Mouse (Mus musculus): Measurements from ENCODE around the gene Tmem189. TPM values are rescaled to one million over a fixed set of nuclear protein-coding genes. Genes with fewer than 3 reads are reported as not detected.
"Not testable (repeated sequence)": the region's sequence is repeated elsewhere in the genome, so short reads cannot be mapped to it uniquely, and the experiment has no call there.

The Tmem189 gene
- polyA plus RNA-seq, 1 experiment from 2014 or later = 22.1 TPM

DNA sequence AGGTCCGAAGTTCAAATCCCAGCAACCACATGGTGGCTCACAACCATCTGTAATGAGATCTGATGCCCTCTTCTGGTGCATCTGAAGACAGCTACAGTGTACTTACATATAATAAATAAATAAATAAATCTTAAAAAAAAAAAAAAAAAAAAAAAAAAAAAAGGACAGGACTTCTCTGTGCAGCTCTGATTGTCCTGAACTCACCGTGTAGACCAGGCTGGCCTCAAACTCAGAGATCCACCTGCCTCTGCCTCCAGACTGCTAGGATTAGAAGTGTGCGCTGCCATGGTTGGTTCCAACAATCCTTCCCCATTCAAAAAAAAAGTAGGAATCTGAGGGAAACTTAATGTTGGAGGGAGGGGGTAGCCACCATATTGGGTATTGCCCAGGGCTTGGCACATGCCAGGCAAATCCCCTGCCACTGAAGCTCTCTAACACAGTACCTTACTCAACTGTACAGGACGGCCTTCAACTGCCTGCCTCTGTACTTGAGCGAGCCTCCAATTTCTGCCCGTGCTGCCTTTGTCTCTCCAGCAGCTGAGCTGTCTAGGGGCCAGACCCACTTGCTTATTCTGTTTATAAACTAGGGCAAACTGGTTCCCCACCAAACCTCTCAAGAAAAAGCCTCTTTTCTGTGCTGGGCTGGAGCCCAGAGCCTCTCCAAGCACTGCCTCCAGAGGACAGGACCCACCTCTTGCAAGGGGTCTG lies 65.1 kb downstream of the Tmem189 start:
- Histone ChIP-seq H3K4me3 (no peak overlapping the region), H3K9me3 (replicated peaks) (no peaks in the 10 kb centered on the region), H3K9ac (no peak overlapping the region), H3K4me2 (no peak overlapping the region), H3K36me3 (ENCODE audit: poor library complexity, severe bottlenecking) (peaks cover 15% of the 10 kb centered on the region), H3K4me1 (peaks cover 34% of the 10 kb centered on the region), H3K27me3 (no peaks in the 10 kb centered on the region), H3K27ac (no peak overlapping the region)
- WGBS = 90% methylated on average over 6 of the region's 6 CpGs
- no peak for ATAC-seq

DNA sequence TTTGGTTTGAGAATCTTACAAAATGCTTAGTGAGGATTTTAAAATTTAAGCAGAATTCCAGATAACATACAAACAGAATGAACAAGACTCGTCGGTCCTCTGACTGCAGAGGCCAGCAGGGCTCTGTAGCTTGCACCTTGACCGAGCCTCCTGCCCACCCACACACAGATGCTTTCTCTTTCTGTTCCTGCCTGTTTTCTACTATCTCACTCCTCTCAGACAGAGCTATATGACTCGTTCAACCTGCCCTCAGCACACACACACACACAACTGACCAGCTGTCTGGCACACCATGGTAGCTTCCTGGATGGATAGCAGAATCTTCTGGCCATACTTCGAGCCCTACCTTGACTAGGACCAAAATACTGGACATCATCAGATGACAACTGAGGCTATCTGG lies 66.7 kb downstream of the Tmem189 start:
- Histone ChIP-seq H3K9me3 (replicated peaks) (no peaks in the 10 kb centered on the region), H3K4me1 (peaks cover 21% of the 10 kb centered on the region; the same call in 1 of the 2 replicates), H3K27me3 (no peaks in the 10 kb centered on the region), H3K36me3 (ENCODE audit: poor library complexity, severe bottlenecking) (peaks cover 10% of the 10 kb centered on the region; the same call in 1 of the 2 replicates), H3K4me2 (no peak overlapping the region), H3K27ac (no peak overlapping the region), H3K4me3 (no peak overlapping the region), H3K9ac (no peak overlapping the region)
- WGBS = 90% methylated on average over 5 of the region's 5 CpGs
- no peak for ATAC-seq

DNA sequence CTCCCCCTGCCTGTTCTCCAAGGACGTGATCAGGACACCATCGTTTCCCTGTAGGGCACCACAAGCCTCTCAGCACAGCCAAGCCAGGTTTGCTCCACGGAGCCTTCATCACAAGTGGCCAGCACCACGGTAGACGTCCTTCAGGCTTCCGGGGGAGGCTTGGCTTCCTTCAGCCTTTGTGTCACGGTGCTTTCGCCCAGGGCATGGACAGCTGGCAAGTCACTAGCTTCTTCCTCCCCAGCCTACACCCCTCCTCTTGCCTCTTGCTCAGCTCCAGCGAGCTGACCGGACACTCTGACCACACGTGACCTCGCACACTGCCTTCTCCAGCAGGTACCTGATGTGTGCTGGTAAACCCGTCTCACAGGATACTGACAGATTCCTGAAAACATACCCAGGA lies 67.3 kb downstream of the Tmem189 start:
- no peak overlapping the region for H3K9ac ChIP-seq
- H3K4me2 ChIP-seq = no peak overlapping the region
- WGBS = 93% methylated on average over 13 of the region's 13 CpGs
- H3K36me3 ChIP-seq (ENCODE audit: poor library complexity, severe bottlenecking) = peaks cover 13% of the 10 kb centered on the region
- H3K27ac ChIP-seq = no peak overlapping the region
- no peaks in the 10 kb centered on the region for H3K9me3 ChIP-seq (replicated peaks)
- ATAC-seq = no peak
- no peaks in the 10 kb centered on the region for H3K27me3 ChIP-seq
- peaks cover 15% of the 10 kb centered on the region; the same call in 1 of the 2 replicates for H3K4me1 ChIP-seq
- no peak overlapping the region for H3K4me3 ChIP-seq

DNA sequence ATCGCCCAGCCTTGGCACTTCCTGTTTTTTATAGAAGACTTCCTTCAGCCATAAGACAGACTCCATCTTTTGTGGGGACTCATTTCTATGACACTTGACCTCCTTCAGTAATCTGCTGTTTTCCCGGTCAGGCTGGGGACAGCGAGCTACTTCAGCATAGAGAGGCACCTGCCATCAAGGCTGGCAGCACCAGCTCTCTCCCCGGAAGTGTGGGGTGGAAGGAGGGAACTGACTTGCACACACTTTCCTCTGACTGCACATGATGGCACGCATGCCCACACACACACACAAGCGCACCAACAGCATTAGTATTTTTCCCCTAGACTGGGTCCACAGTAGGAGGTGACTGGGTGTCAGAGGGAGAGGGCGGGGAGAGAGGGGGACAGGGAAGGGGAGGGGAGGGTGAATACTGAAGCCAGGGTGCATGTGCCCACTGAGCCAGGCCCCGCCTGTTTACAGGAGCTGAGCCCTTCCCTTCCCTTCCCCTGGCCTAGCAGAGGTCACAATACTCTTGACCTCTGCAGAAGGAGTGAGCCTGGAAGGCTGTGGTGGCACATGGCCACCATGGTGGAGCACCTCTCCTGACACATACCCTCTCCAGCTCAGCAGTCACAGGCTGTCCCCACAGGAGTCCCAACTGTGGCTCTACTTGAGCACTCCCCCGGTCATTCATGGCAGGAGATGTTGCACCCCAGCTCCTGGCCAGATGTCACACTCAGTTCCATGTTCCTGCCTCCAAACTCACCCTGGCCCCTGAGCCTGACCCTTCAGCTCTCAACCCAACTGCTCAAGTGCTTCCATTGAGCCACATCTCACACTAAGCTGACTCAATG lies 68.2 kb downstream of the Tmem189 start:
- Histone ChIP-seq H3K9ac (no peak overlapping the region), H3K27ac (no peak overlapping the region), H3K4me2 (no peak overlapping the region), H3K4me3 (no peak overlapping the region), H3K36me3 (ENCODE audit: poor library complexity, severe bottlenecking) (peaks cover 14% of the 10 kb centered on the region), H3K27me3 (no peaks in the 10 kb centered on the region), H3K9me3 (replicated peaks) (no peaks in the 10 kb centered on the region), H3K4me1 (peaks cover 10% of the 10 kb centered on the region; the same call in 1 of the 2 replicates)
- ATAC-seq = no peak
- WGBS = 85% methylated on average over 9 of the region's 9 CpGs

DNA sequence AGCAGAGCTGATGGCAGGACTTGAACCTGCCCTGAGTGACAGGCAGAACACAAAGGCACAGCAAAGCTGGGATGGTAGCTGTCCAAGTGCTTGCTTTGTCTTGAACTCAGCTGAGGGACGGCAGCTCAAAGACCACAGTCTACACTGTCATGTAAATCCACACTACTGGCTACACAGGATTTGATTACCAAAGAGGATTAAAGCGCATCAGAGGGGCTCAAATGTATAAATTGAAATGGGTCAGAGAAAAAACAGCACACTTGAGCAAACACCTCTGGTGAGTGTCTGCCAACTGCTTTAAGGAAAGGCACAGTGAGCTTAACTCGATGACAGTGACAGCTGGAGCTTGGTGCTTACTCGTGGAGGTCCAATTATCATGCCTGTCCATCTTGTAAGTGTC lies 72.2 kb downstream of the Tmem189 start:
- peaks cover 6% of the 10 kb centered on the region; the same call in 1 of the 2 replicates for H3K4me1 ChIP-seq
- H3K27me3 ChIP-seq = no peaks in the 10 kb centered on the region
- no peak overlapping the region for H3K4me3 ChIP-seq
- ATAC-seq = no peak
- peaks cover 54% of the 10 kb centered on the region for H3K36me3 ChIP-seq (ENCODE audit: poor library complexity, severe bottlenecking)
- H3K27ac ChIP-seq = no peak overlapping the region
- no peak overlapping the region for H3K4me2 ChIP-seq
- 68% methylated on average over 4 of the region's 4 CpGs for WGBS
- no peak overlapping the region for H3K9ac ChIP-seq
- 0 out of 2 replicates have a peak, but pooled peaks cover 6% of the 10 kb centered on the region for H3K9me3 ChIP-seq (replicated peaks)

DNA sequence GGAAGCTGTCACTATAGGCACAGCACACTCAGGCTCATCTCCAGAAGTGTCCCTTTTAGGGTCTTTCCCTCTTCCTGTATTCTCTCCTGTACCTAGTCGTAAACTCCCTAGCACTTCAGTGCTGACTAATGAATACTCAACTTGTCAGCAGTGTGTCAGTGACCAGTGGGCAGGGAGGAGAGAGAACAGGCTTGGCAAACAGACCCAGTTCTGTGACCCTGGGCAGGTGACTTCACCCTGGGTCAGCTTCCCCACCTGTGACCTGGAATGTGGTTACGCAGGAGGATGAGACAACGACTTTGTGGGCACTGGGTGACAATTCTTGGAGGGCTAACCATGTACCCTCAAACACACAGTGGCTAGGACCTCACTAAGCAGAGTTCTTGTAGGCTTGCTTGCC lies 72.6 kb downstream of the Tmem189 start:
- no peak for ATAC-seq
- H3K36me3 ChIP-seq (ENCODE audit: poor library complexity, severe bottlenecking) = peaks cover 59% of the 10 kb centered on the region
- no peaks in the 10 kb centered on the region for H3K27me3 ChIP-seq
- 98% methylated on average over 3 of the region's 3 CpGs for WGBS
- H3K9ac ChIP-seq = no peak overlapping the region
- H3K4me2 ChIP-seq = no peak overlapping the region
- 0 out of 2 replicates have a peak, but pooled peaks cover 6% of the 10 kb centered on the region for H3K9me3 ChIP-seq (replicated peaks)
- peaks cover 5% of the 10 kb centered on the region; the same call in 1 of the 2 replicates for H3K4me1 ChIP-seq
- no peak overlapping the region for H3K27ac ChIP-seq
- no peak overlapping the region for H3K4me3 ChIP-seq

DNA sequence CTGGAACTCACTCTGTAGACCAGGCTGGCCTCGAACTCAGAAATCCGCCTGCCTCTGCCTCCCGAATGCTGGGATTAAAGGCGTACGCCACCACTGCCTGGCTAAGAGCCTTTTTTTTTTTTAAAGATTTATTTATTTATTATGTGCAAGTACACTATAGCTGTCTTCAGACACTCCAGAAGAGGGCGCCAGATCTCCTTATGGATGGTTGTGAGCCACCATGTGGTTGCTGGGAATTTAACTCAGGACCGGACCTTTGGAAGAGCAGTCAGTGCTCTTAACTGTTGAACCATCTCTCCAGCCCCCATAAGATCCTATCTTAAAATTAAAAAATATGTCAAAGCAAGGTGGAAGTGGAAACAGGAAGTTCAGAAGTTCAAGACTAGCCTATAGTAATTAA lies 76.3 kb downstream of the Tmem189 start:
- WGBS = 97% methylated on average over 7 of the region's 7 CpGs
- peaks cover 79% of the 10 kb centered on the region for H3K36me3 ChIP-seq (ENCODE audit: poor library complexity, severe bottlenecking)
- not testable (repeated sequence) for ATAC-seq; H3K9ac ChIP-seq; H3K4me3 ChIP-seq; H3K27ac ChIP-seq; H3K4me1 ChIP-seq; H3K9me3 ChIP-seq (replicated peaks); H3K27me3 ChIP-seq; H3K4me2 ChIP-seq

DNA sequence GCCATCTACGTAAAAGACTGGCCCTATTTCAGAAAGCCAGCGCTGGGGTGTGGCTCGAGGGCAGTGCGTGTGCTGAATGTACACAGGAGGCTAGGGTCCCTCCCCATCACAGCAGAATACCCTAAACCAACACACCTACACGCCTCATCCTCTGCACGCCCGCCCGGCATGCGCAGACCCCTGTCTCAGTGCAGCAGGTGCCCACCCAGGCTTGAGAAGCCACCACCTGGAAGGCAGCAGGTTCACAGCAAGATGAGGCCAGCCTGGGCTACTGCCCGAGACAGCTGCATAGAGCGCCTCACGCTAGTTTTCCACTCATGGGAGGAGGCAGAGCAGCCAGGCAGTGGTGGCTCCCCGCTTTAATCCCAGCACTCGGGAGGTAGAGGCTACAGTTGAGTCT lies 77.5 kb downstream of the Tmem189 start:
- H3K9ac ChIP-seq = no peak overlapping the region
- no peaks in the 10 kb centered on the region for H3K4me1 ChIP-seq
- H3K4me2 ChIP-seq = no peak overlapping the region
- 93% methylated on average over 14 of the region's 14 CpGs for WGBS
- no peaks in the 10 kb centered on the region for H3K27me3 ChIP-seq
- peaks cover 79% of the 10 kb centered on the region for H3K36me3 ChIP-seq (ENCODE audit: poor library complexity, severe bottlenecking)
- H3K9me3 ChIP-seq (replicated peaks) = 0 out of 2 replicates have a peak, but pooled peaks cover 6% of the 10 kb centered on the region
- no peak overlapping the region for H3K4me3 ChIP-seq
- H3K27ac ChIP-seq = no peak overlapping the region
- ATAC-seq = no peak

DNA sequence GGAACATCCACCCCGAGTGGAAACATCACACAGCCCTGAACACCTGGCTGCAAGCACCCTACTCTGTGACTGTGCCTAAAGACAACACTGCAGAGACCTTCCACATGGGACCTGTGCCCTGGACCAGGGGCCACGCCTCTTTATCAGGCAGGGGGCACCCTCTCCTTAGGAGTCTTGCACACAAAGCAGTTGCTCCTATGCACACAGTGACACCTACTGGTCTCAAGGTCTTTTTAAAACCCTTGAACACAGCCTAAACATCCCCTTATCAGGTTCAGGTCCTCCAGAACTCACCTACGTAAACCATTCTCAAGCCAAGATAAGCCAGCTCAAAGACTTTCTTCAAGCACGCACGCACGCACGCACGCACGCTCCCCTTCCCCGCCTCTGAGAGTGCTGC lies 78.3 kb downstream of the Tmem189 start:
- 95% methylated on average over 10 of the region's 10 CpGs for WGBS
- no peak overlapping the region for H3K4me2 ChIP-seq
- H3K27ac ChIP-seq = no peak overlapping the region
- no peaks in the 10 kb centered on the region for H3K27me3 ChIP-seq
- H3K9ac ChIP-seq = no peak overlapping the region
- H3K9me3 ChIP-seq (replicated peaks) = 0 out of 2 replicates have a peak, but pooled peaks cover 6% of the 10 kb centered on the region
- no peak overlapping the region for H3K4me3 ChIP-seq
- no peaks in the 10 kb centered on the region for H3K4me1 ChIP-seq
- no peak for ATAC-seq
- peaks cover 79% of the 10 kb centered on the region for H3K36me3 ChIP-seq (ENCODE audit: poor library complexity, severe bottlenecking)

DNA sequence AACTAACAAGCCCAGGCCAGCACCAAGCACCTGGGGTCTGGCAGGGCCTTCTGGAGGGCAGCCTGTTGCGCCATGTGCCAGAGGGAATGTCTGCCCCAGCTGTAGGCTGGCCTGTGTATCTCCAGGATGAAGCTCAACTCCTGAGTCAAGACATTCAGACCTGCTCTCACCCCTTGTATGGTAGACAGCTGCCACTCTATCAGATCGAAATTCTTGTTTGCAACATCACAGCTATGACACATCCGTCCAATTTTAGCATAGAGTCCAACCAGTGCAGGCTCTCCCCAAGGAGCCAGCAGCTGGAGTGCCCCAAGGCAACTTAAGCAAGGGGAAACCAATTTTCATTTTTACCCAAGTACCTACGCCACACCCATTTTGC lies 82.9 kb downstream of the Tmem189 start:
- ATAC-seq = no peak
- H3K9me3 ChIP-seq (replicated peaks) = no peaks in the 10 kb centered on the region
- H3K4me3 ChIP-seq = no peak overlapping the region
- no peaks in the 10 kb centered on the region for H3K4me1 ChIP-seq
- H3K36me3 ChIP-seq (ENCODE audit: poor library complexity, severe bottlenecking) = peaks cover 36% of the 10 kb centered on the region
- no peak overlapping the region for H3K27ac ChIP-seq
- H3K9ac ChIP-seq = no peak overlapping the region
- 0 out of 2 replicates have a peak, but pooled peaks cover 6% of the 10 kb centered on the region for H3K27me3 ChIP-seq
- WGBS = 89% methylated on average over 4 of the region's 4 CpGs
- no peak overlapping the region for H3K4me2 ChIP-seq

DNA sequence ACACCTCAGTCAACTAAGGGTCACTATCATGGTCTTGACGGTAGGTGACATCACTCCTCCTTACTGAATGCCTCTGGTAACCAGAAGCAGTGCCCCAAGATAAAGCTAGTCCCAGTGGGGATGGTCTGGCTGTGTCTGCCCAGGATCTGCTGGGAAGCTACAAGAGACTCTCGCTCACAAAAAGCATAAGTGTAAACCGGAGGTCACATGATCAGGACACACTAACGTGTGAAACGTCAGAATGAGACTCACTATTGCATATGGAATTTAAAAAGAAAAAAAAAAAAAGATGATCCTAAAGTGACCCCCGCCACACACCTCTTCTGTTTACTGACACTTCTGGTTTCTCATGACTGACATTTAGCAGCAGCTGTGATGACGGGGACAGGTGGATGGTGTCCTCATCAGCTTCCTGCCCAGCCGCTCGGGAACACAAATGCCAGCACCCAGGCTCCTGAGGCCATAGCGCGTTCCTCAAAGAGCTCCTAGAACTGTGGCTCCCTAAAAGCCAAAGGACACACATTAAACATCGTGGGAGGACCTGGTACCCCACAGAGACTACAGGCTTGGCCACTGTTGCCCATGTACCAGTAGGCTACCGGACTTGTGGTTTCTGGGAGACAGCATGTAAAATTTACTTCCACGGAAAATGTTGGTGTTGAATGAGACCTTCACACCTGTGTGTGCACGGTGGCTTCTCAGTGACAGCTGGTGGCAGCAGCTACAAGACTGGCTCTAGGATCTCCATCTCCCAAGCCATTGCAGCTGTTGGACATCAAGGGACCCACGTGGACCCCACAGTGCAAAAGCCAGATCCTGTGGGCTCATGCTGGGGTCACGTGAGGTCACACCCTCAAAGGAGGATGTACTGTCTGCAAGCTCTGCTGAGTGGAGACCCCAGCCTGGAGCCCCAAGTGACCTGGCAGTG lies 83.5 kb downstream of the Tmem189 start:
- Histone ChIP-seq H3K9ac (no peak overlapping the region), H3K4me3 (no peak overlapping the region), H3K27me3 (0 out of 2 replicates have a peak, but pooled peaks cover 6% of the 10 kb centered on the region), H3K36me3 (ENCODE audit: poor library complexity, severe bottlenecking) (peaks cover 34% of the 10 kb centered on the region), H3K4me1 (no peaks in the 10 kb centered on the region), H3K9me3 (replicated peaks) (no peaks in the 10 kb centered on the region), H3K27ac (no peak overlapping the region; the same call in 1 of the 2 replicates), H3K4me2 (no peak overlapping the region)
- 80% methylated on average over 17 of the region's 17 CpGs for WGBS
- ATAC-seq = no peak
